ENCODE assay signal across 8 mouse cellular contexts in genomic region chr14:34674229-34674791, GRCm38 (mm10). TPM values are rescaled to one million over a fixed set of nuclear protein-coding genes. Genes with fewer than 3 reads are reported as not detected.
DNase-seq lines count a peak whose midpoint lies in the region; ATAC-seq and TF ChIP-seq lines count a peak whose summit lies in the region.

No protein-coding gene starts in this region.

- DNase-seq in 3T3-L1 (ENCODE audit: low read depth, low spot score), result peak; percentile 57
- peak; percentile 64 for DNase-seq in adipocyte (ENCODE audit: low spot score)
- peak; percentile 58 for DNase-seq in embryo, embryonic 10.5 days (ENCODE audit: low spot score)
- peak; percentile 70 for DNase-seq in kidney, adult 18-20 months
- peak in 2 of 3 experiments; percentile 43 to 50 for DNase-seq in liver, embryonic 14.5 days (ENCODE audit: low read depth in 3 of 3, low spot score in 3 of 3)
- peak; percentile 62 for DNase-seq in neural tube, embryonic 11.5 days (ENCODE audit: low spot score)
- DNase-seq in testis, postnatal 14 days (ENCODE audit: low spot score), result peak; percentile 82

- WGBS in liver, embryonic 14.5 days (ENCODE audit: insufficient replicate concordance), result under 1% methylated on average over 52 of the region's 52 CpGs
- WGBS in neural tube, embryonic 11.5 days, result 0% methylated on average over 52 of the region's 52 CpGs

- H3K4me2 ChIP-seq in liver, embryonic 14.5 days (ENCODE audit: low read depth), result peak overlapping the region; percentile 83
- H3K4me2 ChIP-seq in neural tube, embryonic 11.5 days (ENCODE audit: low read depth), result peak overlapping the region; percentile 87

- no peak for TF ChIP-seq EP300 in liver, embryonic 14.5 days (IDR thresholded peaks at IDR 0.05; ENCODE audit: low read depth)

- H3K27ac ChIP-seq in liver, embryonic 14.5 days, result peak overlapping the region; percentile 69
- H3K27ac ChIP-seq in neural tube, embryonic 11.5 days (ENCODE audit: low read depth, low read length), result peak overlapping the region; percentile 87

- H3K9me3 ChIP-seq in liver, embryonic 14.5 days (ENCODE audit: control insufficient read depth, low read length), result no peaks in the 10 kb centered on the region
- H3K9me3 ChIP-seq in neural tube, embryonic 11.5 days (ENCODE audit: control insufficient read depth, low read length), result no peaks in the 10 kb centered on the region

- H3K36me3 ChIP-seq in liver, embryonic 14.5 days (replicated peaks; ENCODE audit: control insufficient read depth, insufficient read depth, low read depth), result peaks cover 21% of the 10 kb centered on the region
- no peaks in the 10 kb centered on the region; the same call in 1 of the 2 replicates for H3K36me3 ChIP-seq in neural tube, embryonic 11.5 days (ENCODE audit: control insufficient read depth, insufficient read depth, low read length)

- H3K27me3 ChIP-seq in liver, embryonic 14.5 days (ENCODE audit: control insufficient read depth, insufficient read depth, low read length), result no peaks in the 10 kb centered on the region
- no peaks in the 10 kb centered on the region for H3K27me3 ChIP-seq in neural tube, embryonic 11.5 days (ENCODE audit: control insufficient read depth, insufficient read depth, low read length)

- peak overlapping the region; percentile 89 to 95 for H3K4me3 ChIP-seq in liver, embryonic 14.5 days (ENCODE audit: insufficient read depth in 1 of 2, low read depth in 2 of 2, low read length in 2 of 2)
- peak overlapping the region; percentile 93 for H3K4me3 ChIP-seq in neural tube, embryonic 11.5 days (ENCODE audit: low read depth, low read length)

- ATAC-seq in granulocyte monocyte progenitor cell, adult 5-6 weeks (replicated peaks; ENCODE audit: poor library complexity, severe bottlenecking), result peak; percentile 49
- ATAC-seq in liver, embryonic 14.5 days (ENCODE audit: insufficient read depth), result peak; percentile 60
- ATAC-seq in neural tube, embryonic 11.5 days (ENCODE audit: insufficient read depth, low FRiP score, low TSS enrichment), result no peak; the same call in 1 of the 2 replicates

- peaks cover 6 to 10% of the 10 kb centered on the region in 2 experiments for H3K4me1 ChIP-seq in liver, embryonic 14.5 days (replicated peaks; ENCODE audit: control insufficient read depth in 2 of 2, insufficient read depth in 2 of 2, low read length in 1 of 2)
- peaks cover 8% of the 10 kb centered on the region; the same call in 1 of the 2 replicates for H3K4me1 ChIP-seq in neural tube, embryonic 11.5 days (ENCODE audit: control insufficient read depth, insufficient read depth, low read length)

- TF ChIP-seq CTCF in liver, embryonic 14.5 days (IDR thresholded peaks at IDR 0.05; ENCODE audit: low read depth), result no peak

- peak overlapping the region; percentile 98 for H3K9ac ChIP-seq in liver, embryonic 14.5 days (replicated peaks)
- peak overlapping the region; percentile 90 for H3K9ac ChIP-seq in neural tube, embryonic 11.5 days (ENCODE audit: low read length)

RNA-seq across cellular contexts. Expression of gene Wapl, which starts 0.6 kb away (rescaled TPM):
- total RNA-seq in granulocyte monocyte progenitor cell, adult 5-6 weeks (2014; fragmentation: Nextera tagmentation), result 56.4 and 57.8 TPM in 2 replicates
- total RNA-seq in granulocyte monocyte progenitor cell, adult 5-6 weeks (2017), result 101 and 111 TPM in 2 replicates
- polyA plus RNA-seq in liver, embryonic 14.5 days (2012; rRNA removed), result 12.1 and 25.2 TPM in 2 replicates
- polyA plus RNA-seq in liver, embryonic 14.5 days (2014; fragmentation: Nextera tagmentation; extraction: Ambion mirVana), result 25.0 and 28.1 TPM in 2 replicates
- polyA plus RNA-seq in neural tube, embryonic 11.5 days (2014; fragmentation: Nextera tagmentation; extraction: Ambion mirVana), result 30.8 and 31.5 TPM in 2 replicates
